Mouse (Mus musculus): ENCODE results near the gene Sppl3.

- no peak for TF ChIP-seq CTCF (conservative IDR thresholded peaks at IDR 0.05; ENCODE audit: low read length)
- no peak for TF ChIP-seq POU5F1 (IDR thresholded peaks at IDR 0.05; ENCODE audit: borderline replicate concordance, low read length)
These were observed 7.6 kb upstream of the Sppl3 start for GRCm38 (mm10) chr5:115003224-115003873.
